Mouse (Mus musculus) MEL (cell line): ENCODE data around the gene Sept9.

Experiments
- BHLHE40 ChIP-seq: IDR thresholded peaks from 2 replicates; pipeline ENCODE4 v1.6.1; 2012; ENCODE audit warnings: low read depth, mild to moderate bottlenecking, inconsistent platforms, low read length, improper control_type of control experiment, borderline replicate concordance
- CTCF ChIP-seq, 3 experiments: IDR thresholded peaks in 2 of 3; conservative IDR thresholded peaks in 1 of 3; 2 replicates each; pipeline ENCODE4 v1.5.1; 2011 to 2012; ENCODE audit warnings: low read length in 3 of 3, low read depth in 2 of 3, mild to moderate bottlenecking in 2 of 3, improper control_type of control experiment in 1 of 3, inconsistent platforms in 1 of 3, mixed read lengths in 1 of 3, moderate library complexity in 1 of 3; ENCODE audit not compliant: control insufficient read depth in 1 of 3, insufficient read depth in 1 of 3, poor library complexity in 1 of 3, severe bottlenecking in 1 of 3
- ELF1 ChIP-seq: IDR thresholded peaks from 2 replicates; pipeline ENCODE4 v1.6.1; 2014; ENCODE audit warnings: low read depth, mild to moderate bottlenecking, inconsistent platforms, low read length, improper control_type of control experiment, moderate library complexity
- GATA1 ChIP-seq: IDR thresholded peaks from 2 replicates; pipeline ENCODE4 v1.6.1; 2011; ENCODE audit warnings: low read depth, low read length, improper control_type of control experiment
- MAFK ChIP-seq: IDR thresholded peaks from 2 replicates; pipeline ENCODE4 v1.6.1; 2011; ENCODE audit warnings: low read depth, mild to moderate bottlenecking, low read length, improper control_type of control experiment, borderline replicate concordance
- MAZ ChIP-seq: IDR thresholded peaks from 2 replicates; pipeline ENCODE4 v1.6.1; 2012; ENCODE audit warnings: low read depth, mild to moderate bottlenecking, inconsistent platforms, low read length, improper control_type of control experiment
- POLR2A ChIP-seq, 2 experiments: IDR thresholded peaks; 2 replicates each; pipeline ENCODE4 v1.6.1; 2011 to 2012; ENCODE audit warnings: low read length in 2 of 2, mild to moderate bottlenecking in 2 of 2, control low read depth in 1 of 2, improper control_type of control experiment in 1 of 2, low read depth in 1 of 2, moderate library complexity in 1 of 2; ENCODE audit not compliant: control insufficient read depth in 1 of 2, insufficient read depth in 1 of 2, poor library complexity in 1 of 2
- RAD21 ChIP-seq: IDR thresholded peaks from 2 replicates; pipeline ENCODE4 v1.6.1; 2011; ENCODE audit warnings: mild to moderate bottlenecking, low read depth, low read length, improper control_type of control experiment
- USF1 ChIP-seq: IDR thresholded peaks from 2 replicates; pipeline ENCODE4 v1.6.1; 2014; ENCODE audit warnings: low read depth, mild to moderate bottlenecking, inconsistent platforms, low read length, improper control_type of control experiment, moderate library complexity
- ZC3H11A ChIP-seq: IDR thresholded peaks from 2 replicates; pipeline ENCODE4 v1.6.1; 2012; ENCODE audit warnings: low read depth, mild to moderate bottlenecking, inconsistent platforms, low read length, improper control_type of control experiment
- ZMIZ1 ChIP-seq: IDR thresholded peaks from 2 replicates; pipeline ENCODE4 v1.6.1; 2012; ENCODE audit warnings: low read depth, mild to moderate bottlenecking, inconsistent platforms, low read length, improper control_type of control experiment, moderate library complexity

GRCm38 (mm10) chr11:117195616-117196015 lies 3.8 kb upstream of the Sept9 start:
- TF ChIP-seq GATA1 (no peak), ZC3H11A (no peak), MAFK (no peak), BHLHE40 (no peak), CTCF (IDR thresholded peaks at IDR 0.05 in 2 of 3, conservative IDR thresholded peaks at IDR 0.05 in 1 of 3; ENCODE audit: control insufficient read depth in 1 of 3, insufficient read depth in 1 of 3, low read depth in 2 of 3, low read length in 3 of 3, poor library complexity in 1 of 3, severe bottlenecking in 1 of 3) (no peak), MAZ (no peak), ZMIZ1 (no peak), RAD21 (no peak), ELF1 (no peak), POLR2A (IDR thresholded peaks at IDR 0.05; ENCODE audit: control insufficient read depth in 1 of 2, insufficient read depth in 1 of 2, low read depth in 1 of 2, low read length in 2 of 2, poor library complexity in 1 of 2) (no peak), USF1 (no peak)
